Mouse (Mus musculus) testis, postnatal 14 days (tissue): ENCODE data around the gene Cdk2ap2.
"Not testable (repeated sequence)": the region's sequence is repeated elsewhere in the genome, so short reads cannot be mapped to it uniquely, and the experiment has no call there.

Source experiments
- DNase-seq: peaks from one replicate; pipeline ENCODE4 v3.0.0; 2021; ENCODE audit warnings: low spot score

Gene Cdk2ap2

DNA sequence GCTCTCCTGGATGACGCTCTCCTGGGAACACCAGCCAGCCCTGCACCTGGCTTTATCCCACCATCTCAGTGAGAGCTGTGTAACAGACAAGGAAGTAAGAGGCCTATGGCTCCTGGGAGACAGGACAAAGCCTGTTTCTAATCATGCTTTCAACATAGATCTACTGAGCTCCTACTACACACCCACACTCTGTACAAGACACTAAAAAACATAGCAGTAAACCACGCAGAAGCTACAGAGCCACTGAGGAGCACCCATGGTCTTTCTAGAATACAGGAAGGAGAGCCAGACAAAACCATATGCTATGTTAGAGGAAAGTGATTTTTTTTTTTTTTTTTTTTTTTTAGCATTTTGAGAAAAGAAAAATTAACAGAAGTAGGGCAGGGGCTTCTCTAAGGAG lies 21.4 kb downstream of the Cdk2ap2 start:
- DNase-seq = no peak

GRCm38 (mm10) chr19:4119716-4120487 lies 22.9 kb downstream of the Cdk2ap2 start:
- DNase-seq = no peak

GRCm38 (mm10) chr19:4120496-4120895 lies 23.5 kb downstream of the Cdk2ap2 start:
- no peak for DNase-seq

DNA sequence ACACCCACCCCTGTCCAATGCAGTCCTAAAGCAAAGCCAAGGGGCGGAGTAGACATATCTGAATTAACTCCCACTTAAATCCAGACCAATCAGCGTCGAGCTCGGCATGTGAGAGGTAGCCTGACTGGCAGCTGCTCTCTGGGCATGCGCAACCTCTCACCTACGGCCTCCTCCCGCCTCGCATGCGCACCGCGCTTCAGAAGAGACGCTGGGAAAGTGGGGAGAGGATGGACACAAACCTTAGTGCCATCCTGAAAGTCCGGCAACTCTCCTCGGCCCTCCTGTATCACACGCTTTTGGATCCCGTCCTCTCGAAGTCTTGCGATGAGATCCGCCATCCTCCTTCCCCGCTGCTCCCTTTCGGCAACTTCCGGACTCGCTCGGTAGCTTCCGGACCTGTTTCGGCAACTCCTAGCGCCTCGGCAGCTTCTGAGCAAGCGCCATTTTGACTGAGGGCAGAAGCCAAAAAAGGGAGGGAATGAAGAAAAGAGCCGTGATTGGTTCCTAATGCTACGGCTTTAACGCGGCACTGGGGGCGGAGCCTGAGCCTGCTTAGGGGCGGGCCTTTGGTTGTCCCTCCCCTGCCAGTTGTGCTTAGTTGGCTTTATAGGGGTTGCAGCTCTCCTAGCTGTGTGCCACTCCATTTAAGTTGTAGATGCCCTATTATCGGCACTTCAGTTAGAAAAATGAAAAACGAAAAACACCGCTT lies 24.3 kb downstream of the Cdk2ap2 start:
- peak; percentile 96 for DNase-seq

- DNase-seq = not testable (repeated sequence)
Measured at GRCm38 (mm10) chr19:4121896-4122295, 24.9 kb downstream of the Cdk2ap2 start.

DNA sequence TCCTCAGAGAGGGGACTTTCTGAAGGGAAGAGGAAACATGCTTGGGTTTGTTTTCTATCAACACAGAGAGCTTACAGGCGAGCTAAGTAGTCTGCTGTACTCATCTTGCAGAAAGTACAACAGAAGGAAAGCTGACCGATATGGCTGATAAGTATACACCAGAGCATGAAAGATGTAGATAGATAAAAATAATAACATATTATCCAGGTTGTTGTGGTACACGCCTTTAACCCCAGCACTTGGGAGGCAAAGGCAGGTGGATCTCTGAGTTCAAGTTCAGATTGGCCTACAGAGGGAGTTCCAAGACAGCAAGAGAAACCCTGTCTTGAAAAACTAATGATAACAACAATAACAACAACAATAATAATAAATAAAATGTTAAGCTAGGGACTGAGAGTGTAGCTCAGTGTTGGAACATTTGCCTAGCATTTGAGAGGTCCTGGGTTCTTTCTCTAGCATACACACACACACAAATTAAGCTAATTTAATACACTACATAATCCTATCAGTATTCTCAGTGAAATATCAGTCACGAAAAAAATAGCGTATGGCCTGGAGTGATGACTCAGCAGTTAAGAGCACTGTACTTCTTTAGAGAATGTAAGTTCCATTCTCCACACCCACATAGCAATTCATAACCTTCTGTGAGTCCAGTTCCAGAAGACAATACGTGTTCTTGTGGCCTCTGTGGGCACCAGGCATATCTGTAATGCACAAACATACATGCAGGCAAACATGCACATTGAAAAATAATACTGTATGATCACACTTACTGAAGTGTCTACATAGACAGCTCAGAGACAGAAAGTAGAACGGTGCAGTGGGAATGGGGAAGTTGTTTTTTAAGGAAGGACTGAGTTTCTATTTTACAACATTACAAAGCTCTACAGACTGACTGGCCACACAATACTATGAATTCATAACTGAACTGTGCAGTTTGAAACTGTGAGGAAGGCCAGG lies 25.7 kb downstream of the Cdk2ap2 start:
- DNase-seq = no peak

DNA sequence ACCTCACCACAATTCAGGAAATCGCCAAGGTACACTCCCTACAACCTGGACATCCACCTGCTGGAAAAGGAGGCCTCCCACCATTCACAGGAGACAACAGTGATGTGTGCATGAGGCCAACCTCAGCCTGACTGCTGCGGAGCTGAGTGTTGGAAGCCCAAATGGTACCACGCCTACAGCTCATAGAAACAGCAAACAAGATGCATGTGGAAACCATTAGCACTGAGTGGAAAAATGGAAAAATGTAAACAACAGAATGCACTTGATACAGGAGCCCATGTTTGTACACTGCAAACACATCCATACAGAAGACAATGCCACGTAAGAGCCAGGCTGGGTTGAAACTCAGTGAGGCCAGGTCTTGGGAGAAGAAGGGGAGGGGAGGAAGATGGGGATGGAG lies 27.4 kb downstream of the Cdk2ap2 start:
- no peak for DNase-seq

DNA sequence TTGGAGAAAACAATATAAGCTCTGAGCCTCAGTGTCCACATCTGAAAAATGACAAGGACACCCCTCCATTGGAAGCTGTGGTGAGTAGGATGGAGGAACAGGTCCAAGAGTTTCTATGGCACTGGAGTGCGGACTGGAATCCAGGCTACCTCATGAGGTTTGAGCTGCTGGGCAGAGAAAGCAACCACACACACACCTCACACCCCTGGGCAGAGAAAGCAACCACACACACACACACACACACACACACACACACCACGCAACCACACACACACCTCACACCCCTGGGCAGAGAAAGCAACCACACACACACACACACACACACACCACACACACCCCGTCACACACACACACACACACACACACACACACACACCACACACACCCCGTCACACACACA lies 28.3 kb downstream of the Cdk2ap2 start:
- peak; percentile 31 for DNase-seq

DNA sequence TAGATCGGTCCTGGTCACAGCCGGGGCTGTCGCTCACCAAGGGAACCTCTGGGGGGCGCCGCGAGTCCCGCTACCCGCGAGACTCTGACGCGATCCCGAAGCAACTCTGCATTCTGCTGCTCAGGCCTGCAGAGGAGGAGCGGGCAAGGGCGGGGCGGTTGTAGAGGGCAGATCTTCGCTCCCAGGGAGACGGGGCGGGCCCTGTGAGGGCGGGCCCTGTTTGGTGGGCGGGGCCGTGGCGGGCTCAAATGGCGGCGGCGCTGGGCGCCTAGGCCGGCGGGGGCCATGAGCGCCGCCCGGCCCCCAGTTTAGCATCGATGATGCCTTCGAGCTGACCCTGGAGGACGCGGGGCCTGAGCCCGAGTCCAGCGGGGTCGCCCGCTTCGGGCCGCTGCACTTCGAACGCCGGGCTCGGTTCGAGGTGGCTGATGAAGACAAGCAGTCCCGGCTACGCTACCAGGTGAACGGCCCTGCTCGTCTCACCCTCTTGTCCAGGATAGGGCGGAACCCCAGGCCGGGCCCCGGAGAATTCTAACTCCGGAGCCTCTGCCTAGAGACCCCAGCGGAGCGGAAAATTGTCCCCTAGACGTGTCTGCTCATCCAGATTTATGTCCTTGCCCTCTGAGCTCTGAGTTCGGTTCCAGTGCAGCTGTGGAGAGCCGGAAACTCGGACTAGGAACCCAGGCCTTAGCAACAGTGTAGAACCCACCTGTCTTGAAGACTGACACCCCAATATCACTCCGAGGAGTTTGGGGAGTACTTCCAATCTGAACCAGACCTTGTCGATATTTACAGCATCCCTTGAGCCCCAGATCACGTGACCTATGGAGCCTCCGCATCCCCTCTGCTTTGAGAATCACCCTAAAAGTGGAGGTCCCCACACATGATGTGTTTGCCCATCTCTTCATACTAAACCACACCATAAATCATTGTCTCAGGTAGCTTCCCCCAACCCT lies 29.0 kb downstream of the Cdk2ap2 start, which contains the start of gene Aip:
Aip (minus strand) TSS at position 118 of the 956 bp plus-strand sequence.
- DNase-seq = peak; percentile 99

- peak; percentile 33 for DNase-seq
Measured at GRCm38 (mm10) chr19:4126759-4127495, 29.9 kb downstream of the Cdk2ap2 start.

DNA sequence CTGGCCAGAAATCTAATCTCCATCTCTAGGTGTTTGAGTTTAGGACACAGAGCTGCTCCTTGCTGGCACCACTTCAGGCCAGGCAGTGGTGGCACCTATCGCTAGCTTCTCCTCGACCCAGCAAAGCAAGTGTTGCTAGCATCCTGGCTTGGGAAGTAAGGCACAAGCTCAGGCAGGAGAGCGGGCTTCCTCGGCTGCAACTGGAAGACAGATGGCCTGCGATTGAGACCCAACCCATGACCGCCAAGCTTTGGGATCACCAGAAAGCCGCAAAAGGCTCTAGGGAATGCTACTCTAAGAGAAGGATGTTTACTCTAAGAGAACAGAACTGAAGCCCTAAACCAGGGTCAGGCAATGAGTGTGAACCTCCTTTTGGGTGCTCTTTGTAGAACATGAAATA lies 32.5 kb downstream of the Cdk2ap2 start:
- no peak for DNase-seq

DNA sequence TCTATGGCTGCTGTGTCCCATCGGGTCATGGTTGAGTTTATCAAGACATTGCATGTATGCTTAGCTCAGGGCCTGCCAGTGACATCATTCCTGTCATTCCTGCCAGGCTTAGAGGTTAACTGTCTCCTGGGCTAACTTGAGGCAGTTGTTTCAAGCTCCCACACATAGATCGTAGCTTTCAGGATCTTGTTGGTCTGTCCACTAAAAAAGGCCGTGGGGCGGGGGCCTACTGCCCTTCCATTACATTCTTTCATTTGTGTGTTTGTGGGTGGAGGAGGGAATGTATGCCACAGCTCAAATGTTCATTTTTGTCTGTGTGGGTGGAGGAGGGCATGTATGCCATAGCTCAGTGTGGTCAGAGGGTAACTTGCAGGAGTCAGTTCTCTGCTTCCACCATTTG lies 33.1 kb downstream of the Cdk2ap2 start:
- no peak for DNase-seq

- no peak for DNase-seq
Measured at GRCm38 (mm10) chr19:4131075-4131474, 34.1 kb downstream of the Cdk2ap2 start.

DNA sequence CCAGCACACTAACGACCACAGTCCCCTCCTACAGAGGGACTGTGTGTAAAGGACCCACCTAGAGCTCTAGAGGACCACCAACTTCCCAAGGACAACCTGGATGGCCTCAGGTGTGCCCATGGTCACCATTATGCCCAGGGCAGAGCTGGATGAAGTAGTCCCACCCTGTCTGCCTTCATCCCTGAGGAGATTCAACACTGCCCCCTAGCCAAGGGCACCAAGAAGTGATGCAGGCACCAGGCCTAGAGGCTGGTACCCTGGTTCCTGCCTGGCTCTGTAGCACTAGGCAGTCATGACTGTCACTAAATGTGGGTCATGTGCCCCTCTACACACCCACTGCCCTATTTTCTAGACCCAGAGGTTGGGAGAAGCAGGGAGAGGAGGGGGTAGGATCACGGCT lies 34.8 kb downstream of the Cdk2ap2 start:
- DNase-seq = no peak

DNA sequence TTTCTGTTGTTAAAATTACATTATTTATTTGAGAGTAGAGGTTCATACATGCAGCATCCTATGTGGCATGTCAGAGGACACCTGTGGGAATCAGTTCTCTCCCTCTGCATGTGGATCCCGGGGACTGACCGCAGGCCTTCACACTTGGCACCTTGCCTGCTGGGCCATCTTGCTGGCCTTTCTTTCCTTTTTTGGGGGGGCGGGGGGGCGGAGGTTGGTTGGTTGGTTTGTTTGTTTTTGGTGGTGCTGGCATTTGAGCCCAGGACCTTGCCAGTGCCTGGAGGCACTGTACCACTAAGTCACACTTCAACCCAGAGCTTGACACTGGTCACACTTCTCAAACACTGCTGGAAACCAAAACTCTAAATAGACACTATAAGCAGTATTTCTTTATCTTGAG lies 37.4 kb downstream of the Cdk2ap2 start:
- DNase-seq = no peak

DNA sequence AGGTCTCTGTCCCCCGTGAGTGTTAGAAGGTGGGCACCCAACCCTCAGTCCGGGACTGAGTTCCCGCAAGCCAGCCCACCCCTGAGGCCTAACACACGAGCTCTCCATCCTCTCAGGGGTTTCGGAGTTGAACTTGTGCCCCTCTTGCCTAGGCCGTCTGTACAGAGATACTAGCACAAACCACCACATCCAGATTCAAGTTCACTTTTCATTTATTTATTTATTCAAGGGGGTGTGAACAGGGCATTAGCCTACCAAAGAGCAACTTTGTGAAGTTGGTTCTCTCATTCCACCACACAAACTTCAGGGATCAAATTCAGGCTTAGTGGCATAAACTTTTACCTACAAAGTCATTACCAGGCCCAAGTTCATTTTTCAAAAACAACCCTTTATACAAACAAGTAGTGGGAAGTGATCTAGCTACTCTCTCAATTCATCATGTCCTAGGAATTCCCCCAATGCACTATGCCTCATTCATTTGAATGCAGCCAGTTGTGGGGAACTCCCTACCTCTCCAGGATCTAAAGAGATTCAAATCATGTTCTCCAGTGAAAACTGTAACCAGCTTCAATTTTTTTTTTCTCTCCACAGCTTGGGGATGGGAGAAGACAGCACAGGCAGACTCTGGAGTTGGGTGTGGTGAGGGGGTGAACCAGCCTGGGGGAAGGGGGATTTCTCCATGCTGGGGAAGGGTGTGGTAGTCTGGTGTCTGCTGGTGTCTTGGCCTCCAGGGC lies 38.4 kb downstream of the Cdk2ap2 start:
- DNase-seq = not testable (repeated sequence)

DNA sequence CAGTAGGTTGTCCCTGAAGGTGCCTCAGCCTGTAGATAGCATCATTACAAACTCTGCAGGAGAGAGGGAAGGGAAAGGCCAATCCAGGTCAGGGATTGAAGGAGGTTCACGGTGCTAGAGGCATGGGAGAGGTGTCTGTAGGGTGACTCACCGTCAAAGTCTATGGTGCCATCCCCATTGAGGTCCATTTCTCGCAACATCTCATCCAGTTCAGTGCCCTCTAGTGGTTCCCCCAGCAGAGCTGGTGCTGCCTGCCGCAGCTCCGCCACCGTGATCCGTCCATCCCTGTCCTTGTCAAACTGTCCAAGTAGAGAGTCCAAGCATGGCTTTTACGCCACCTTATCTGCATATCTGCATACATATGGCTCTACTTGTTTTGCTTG lies 39.0 kb downstream of the Cdk2ap2 start:
- not testable (repeated sequence) for DNase-seq

DNA sequence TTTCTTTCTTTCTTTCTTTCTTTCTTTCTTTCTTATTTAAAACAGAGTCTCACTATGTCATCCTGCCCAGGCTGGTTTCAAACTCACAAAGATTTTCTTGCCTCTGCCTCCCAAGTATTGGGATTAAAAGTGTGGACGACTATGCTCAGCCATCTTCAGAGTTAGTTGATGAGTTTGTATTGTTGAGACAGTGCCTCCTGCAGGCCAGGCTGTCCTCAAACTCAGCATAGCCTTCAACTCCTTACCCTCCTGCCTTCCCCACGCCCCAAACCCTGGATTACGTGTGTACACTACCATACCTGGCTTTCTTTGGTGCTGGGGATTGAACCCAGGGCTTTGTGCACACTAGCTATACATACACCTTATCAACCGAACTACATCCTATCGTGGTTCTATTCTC lies 39.5 kb downstream of the Cdk2ap2 start:
- DNase-seq = no peak

DNA sequence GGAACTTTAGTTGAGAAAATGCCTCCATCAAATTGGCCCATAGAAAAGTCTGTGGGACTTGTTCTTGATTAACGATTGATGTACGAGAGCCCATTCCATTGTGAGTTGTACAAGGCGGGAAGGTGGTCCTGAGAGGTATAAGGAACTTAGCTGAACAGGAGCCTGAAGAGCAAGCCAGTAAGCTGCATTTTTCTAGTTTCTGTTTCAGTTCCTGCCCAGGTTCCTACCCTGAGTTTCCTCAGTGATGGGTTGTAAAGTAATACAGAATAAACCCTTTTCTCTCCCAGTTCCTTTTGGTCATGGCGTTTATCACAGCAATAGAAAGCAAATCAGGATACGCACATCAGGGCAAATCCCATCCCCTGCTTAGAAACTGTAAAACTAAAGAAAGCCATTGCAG lies 40.9 kb downstream of the Cdk2ap2 start:
- no peak for DNase-seq

GRCm38 (mm10) chr19:4139446-4139845 lies 42.5 kb downstream of the Cdk2ap2 start, which contains the start of gene Gpr152:
Gene Gpr152 (plus strand): TSS chr19:4139787.
- no peak for DNase-seq
